Mouse (Mus musculus): ENCODE measurements around the gene Dmgdh. TPM values are rescaled to one million over a fixed set of nuclear protein-coding genes. Genes with fewer than 3 reads are reported as not detected.
A peak's percentile ranks its signal among the peaks of the same experiment; 100 is the strongest.

Dmgdh gene
- total and polyA plus RNA-seq, 3 experiments, result 0.20 to 0.27 TPM; not detected in 1

- TF ChIP-seq RAD21 (IDR thresholded peaks at IDR 0.05; ENCODE audit: low read depth, low read length) (no peak), USF1 (IDR thresholded peaks at IDR 0.05; ENCODE audit: low read depth, low read length) (no peak), MXI1 (IDR thresholded peaks at IDR 0.05; ENCODE audit: low read depth, low read length) (no peak), ELF1 (IDR thresholded peaks at IDR 0.05; ENCODE audit: low read depth, low read length) (no peak), MEF2A (IDR thresholded peaks at IDR 0.05; ENCODE audit: borderline replicate concordance, low read depth, low read length) (no peak)
- Histone ChIP-seq H3K36me3 (replicated peaks in 1 of 2; ENCODE audit: control insufficient read depth in 1 of 2, insufficient read depth in 1 of 2, low read length in 1 of 2) (no peaks in the 10 kb centered on the region), H3K9ac (ENCODE audit: insufficient read depth, low read depth) (no peak overlapping the region), H3K27me3 (replicated peaks) (no peaks in the 10 kb centered on the region), H3K27ac (ENCODE audit: insufficient read depth, low read depth) (no peak overlapping the region), H3K9me3 (replicated peaks; ENCODE audit: low read length) (no peaks in the 10 kb centered on the region), H3K79me2 (replicated peaks; ENCODE audit: control insufficient read depth, extremely low read depth, insufficient read depth, poor library complexity, severe bottlenecking) (no peaks in the 10 kb centered on the region), H3K4me1 (ENCODE audit: control insufficient read depth in 1 of 2, insufficient read depth in 2 of 2) (peaks cover 0 to 17% of the 10 kb centered on the region in 2 experiments; a peak in 2 of 4 replicates), H3K4me3 (replicated peaks in 1 of 3; ENCODE audit: low read depth in 2 of 3, low read length in 2 of 3, poor library complexity in 1 of 3) (no peak overlapping the region), H3K4me2 (ENCODE audit: insufficient read depth, low read depth, poor library complexity, severe bottlenecking) (no peak overlapping the region)
- in situ Hi-C loops (cut with MboI; ENCODE audit: low pct_ligation_motif_present, low pct_unique_long_range_greater_than_20kb, low sequenced_read_pairs) (loop anchor here (25.0 kb wide), 3 partner anchors 380 to 955 kb away; no protein-coding TSS in a partner anchor), dilution Hi-C loops (cut with MboI; ENCODE audit: extremely low pct_ligation_motif_present, extremely low pct_unique_long_range_greater_than_20kb, low sequenced_read_pairs) (no loop called here)
- DNase-seq (ENCODE audit: extremely low read depth), result no peak
Observed at GRCm38 (mm10) chr13:93717113-93717512, 42.9 kb downstream of the Dmgdh start.

- Histone ChIP-seq H3K79me2 (replicated peaks; ENCODE audit: control insufficient read depth, extremely low read depth, insufficient read depth, poor library complexity, severe bottlenecking) (no peaks in the 10 kb centered on the region), H3K9ac (ENCODE audit: insufficient read depth, low read depth) (no peak overlapping the region; the same call in 1 of the 2 replicates), H3K36me3 (replicated peaks in 1 of 2; ENCODE audit: control insufficient read depth in 1 of 2, insufficient read depth in 1 of 2, low read length in 1 of 2) (no peaks in the 10 kb centered on the region), H3K27ac (ENCODE audit: insufficient read depth, low read depth) (no peak overlapping the region), H3K4me3 (replicated peaks in 1 of 3; ENCODE audit: low read depth in 2 of 3, low read length in 2 of 3, poor library complexity in 1 of 3) (no peak overlapping the region), H3K4me1 (ENCODE audit: control insufficient read depth in 1 of 2, insufficient read depth in 2 of 2) (peaks cover 4 to 17% of the 10 kb centered on the region in 2 experiments), H3K27me3 (replicated peaks) (no peaks in the 10 kb centered on the region), H3K4me2 (ENCODE audit: insufficient read depth, low read depth, poor library complexity, severe bottlenecking) (peak overlapping the region; percentile 46; the same call in 1 of the 2 replicates), H3K9me3 (replicated peaks; ENCODE audit: low read length) (no peaks in the 10 kb centered on the region)
- in situ Hi-C loops (cut with MboI; ENCODE audit: low pct_ligation_motif_present, low pct_unique_long_range_greater_than_20kb, low sequenced_read_pairs), result loop anchor here (25.0 kb wide), 3 partner anchors 382 to 957 kb away; no protein-coding TSS in a partner anchor
- DNase-seq (ENCODE audit: extremely low read depth), result peak; percentile 67
- TF ChIP-seq KAT2A (IDR thresholded peaks at IDR 0.05; ENCODE audit: insufficient replicate concordance, low read length), result no peak
- peak; percentile 46; the same call in 1 of the 2 replicates for TF ChIP-seq ZKSCAN1 (IDR thresholded peaks at IDR 0.05; ENCODE audit: borderline replicate concordance, low read depth, low read length)
- peak; percentile 44 to 89 for TF ChIP-seq CTCF (conservative IDR thresholded peaks at IDR 0.05 in 1 of 2, IDR thresholded peaks at IDR 0.05 in 1 of 2; ENCODE audit: low read depth in 2 of 2, low read length in 2 of 2)
- 0 out of 2 replicates have a peak, but pooled peaks have one; percentile 28 for TF ChIP-seq MEF2A (IDR thresholded peaks at IDR 0.05; ENCODE audit: borderline replicate concordance, low read depth, low read length)
- TF ChIP-seq SMC3 (IDR thresholded peaks at IDR 0.05; ENCODE audit: low read depth, low read length), result peak; percentile 63
- TF ChIP-seq GABPA (IDR thresholded peaks at IDR 0.05; ENCODE audit: insufficient replicate concordance, low read depth, low read length), result no peak
- peak; percentile 10; the same call in 1 of the 2 replicates for TF ChIP-seq IRF4 (IDR thresholded peaks at IDR 0.05; ENCODE audit: low read depth, low read length)
- TF ChIP-seq ZNF384 (IDR thresholded peaks at IDR 0.05; ENCODE audit: low read depth, low read length), result peak; percentile 93
- no peak for TF ChIP-seq E2F4 (IDR thresholded peaks at IDR 0.05; ENCODE audit: insufficient replicate concordance, low read depth, low read length)
- no peak for TF ChIP-seq MXI1 (IDR thresholded peaks at IDR 0.05; ENCODE audit: low read depth, low read length)
- peak; percentile 39; the same call in 1 of the 2 replicates for TF ChIP-seq ZC3H11A (IDR thresholded peaks at IDR 0.05; ENCODE audit: low read depth, low read length)
- TF ChIP-seq RAD21 (IDR thresholded peaks at IDR 0.05; ENCODE audit: low read depth, low read length), result peak; percentile 88
- dilution Hi-C loops (cut with MboI; ENCODE audit: extremely low pct_ligation_motif_present, extremely low pct_unique_long_range_greater_than_20kb, low sequenced_read_pairs), result no loop called here
Observed at GRCm38 (mm10) chr13:93718948-93719347, 44.7 kb downstream of the Dmgdh start.

Measured in CH12.LX (cell line).